Mouse (Mus musculus): ENCODE measurements at regions not wholly inside any gene's neighbourhood (a gene's known extent, or its start where the extent isn't known, plus 50 kb on each side); places are given as distances from the start of the nearest gene placed in this dataset.
A peak's percentile ranks its signal among the peaks of the same experiment; 100 is the strongest.

DNA sequence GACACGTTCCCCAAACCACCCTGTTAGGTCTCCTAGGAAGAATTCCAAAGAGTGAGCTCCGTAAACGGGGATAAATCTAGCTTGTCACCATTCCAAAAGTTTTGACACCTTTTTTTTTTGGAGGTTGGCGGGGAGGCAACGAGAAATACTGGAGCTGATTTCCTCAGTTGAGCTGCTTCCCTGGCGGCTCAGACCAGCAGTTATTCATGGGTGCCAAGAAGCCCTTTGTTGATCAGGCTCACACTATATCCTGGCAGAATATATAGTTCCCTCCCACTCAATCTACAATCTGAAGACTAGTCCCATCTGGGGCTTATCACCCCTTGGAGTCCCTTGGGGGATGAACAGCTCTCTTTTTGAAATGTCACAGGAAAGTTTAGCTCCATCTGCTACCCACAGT lies 77.5 kb upstream of the Tiam2 start:
- no peak for DNase-seq (ENCODE audit: extremely low spot score in 1 of 2, low spot score in 1 of 2)

DNA sequence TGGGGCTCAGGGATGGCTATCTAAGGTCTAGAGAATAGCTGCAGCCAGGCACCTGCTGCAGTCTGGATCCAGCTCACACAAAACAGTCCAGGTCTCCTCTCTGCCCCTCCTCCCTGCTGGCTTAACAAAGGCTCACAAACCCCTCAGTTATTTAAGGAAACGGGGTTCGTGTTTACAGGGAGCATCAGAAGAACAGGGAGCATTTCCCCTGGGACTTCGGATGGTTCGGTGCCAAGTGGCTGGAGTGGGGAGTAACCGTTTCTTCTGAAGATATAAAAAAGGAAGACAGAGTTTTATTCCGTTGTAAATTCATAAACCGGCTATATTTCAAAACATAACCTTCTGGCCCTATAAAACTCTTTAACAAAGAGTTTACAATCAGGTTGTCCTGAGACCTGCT lies 77.1 kb upstream of the Tiam2 start:
- no peak for DNase-seq (ENCODE audit: extremely low spot score in 1 of 2, low spot score in 1 of 2)

DNA sequence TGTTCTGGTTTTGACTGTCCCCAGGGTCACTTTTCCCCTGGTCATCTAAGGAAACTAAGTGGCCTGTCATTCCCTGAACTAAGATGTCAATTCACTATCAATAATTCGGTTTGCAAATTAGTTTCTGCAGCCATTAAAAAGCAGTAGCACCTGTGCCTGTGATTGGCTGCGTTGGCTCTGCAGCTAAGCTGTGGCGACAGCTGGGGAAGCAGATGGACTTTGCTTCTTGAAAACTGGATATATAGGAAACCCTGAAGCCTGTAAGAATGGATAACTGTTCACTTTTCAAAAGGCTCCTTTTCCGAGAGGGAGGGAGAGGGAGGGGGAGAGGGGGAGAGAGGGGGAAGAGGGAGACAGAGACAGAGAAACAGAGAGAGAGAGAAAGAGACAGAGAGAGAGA lies 75.2 kb upstream of the Tiam2 start:
- peak in 1 of 2 experiments; percentile 51 for DNase-seq (ENCODE audit: extremely low spot score in 1 of 2, low spot score in 1 of 2)

DNA sequence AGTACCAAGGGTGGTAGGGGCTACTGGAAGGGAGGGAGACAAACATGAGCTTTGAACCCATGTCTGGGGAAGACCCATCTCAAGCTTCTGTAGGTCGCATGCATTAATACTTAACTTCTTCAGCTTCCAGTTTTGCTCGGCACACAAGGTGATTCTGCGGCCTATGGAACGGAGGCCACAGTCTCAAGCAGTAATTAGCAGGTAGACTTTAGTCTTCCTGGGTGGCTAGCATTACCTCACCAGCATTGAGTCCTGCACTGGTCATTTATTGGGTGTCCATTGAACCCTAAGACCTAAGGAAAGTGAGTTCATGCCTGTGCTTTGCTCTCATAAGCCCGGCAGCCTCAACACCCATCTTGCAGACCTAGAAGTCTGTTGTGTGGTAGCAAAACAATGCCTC lies 74.4 kb upstream of the Tiam2 start:
- no peak for DNase-seq (ENCODE audit: extremely low spot score in 1 of 2, low spot score in 1 of 2)

DNA sequence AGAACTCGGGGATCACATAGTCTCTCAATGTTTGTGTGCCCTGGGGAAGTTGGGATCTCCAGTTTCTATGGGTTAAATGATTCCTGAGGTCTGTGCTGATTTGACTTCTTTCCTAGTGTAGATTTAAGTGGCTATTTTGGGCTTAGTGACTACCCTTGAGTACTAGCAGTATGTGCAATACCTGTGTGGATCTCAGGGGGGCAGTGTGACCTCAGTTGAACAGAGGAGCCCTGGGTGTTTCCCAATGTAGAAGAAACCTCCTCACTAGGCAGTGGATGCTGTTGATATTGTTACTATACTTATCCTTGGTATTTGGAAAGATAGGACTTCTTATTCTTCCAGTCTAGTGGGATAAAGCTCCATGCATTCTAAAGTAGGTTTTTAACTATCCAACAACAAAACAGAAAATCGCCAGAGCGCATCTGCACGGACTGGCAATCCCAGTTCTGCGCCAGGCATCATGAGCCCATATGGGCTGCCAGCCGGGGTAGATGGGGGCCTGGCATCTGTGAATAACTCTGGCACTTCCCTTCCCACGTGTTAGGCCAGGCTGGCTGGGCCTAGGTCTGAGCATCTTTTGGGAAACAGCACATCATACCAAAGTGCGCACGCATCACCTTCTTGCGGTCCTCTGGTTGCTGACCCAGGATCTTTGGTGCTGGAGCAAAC lies 72.7 kb upstream of the Tiam2 start:
- DNase-seq (ENCODE audit: extremely low spot score in 1 of 2, low spot score in 1 of 2), result peak in 1 of 2 experiments; percentile 61

DNA sequence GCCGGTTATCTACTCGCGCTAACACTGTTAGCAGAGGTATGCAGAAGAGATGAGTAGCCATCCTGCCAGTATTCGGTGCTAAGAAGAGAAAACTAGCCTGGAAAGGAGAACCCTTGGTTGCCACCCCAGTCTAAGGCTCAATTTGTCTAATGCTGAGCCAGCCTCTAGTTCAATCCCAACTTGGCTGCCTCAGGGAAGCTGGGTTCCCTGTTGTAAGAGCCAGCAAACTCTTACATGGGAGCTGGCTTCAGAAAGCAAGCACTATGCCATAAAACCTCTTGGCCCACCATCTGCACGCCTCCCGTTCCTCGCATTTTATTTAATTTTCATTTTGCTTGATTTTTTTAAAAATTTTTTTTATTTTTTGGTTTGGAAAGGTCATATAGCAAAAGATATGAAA lies 69.6 kb upstream of the Tiam2 start:
- DNase-seq (ENCODE audit: extremely low spot score in 1 of 2, low spot score in 1 of 2), result no peak

DNA sequence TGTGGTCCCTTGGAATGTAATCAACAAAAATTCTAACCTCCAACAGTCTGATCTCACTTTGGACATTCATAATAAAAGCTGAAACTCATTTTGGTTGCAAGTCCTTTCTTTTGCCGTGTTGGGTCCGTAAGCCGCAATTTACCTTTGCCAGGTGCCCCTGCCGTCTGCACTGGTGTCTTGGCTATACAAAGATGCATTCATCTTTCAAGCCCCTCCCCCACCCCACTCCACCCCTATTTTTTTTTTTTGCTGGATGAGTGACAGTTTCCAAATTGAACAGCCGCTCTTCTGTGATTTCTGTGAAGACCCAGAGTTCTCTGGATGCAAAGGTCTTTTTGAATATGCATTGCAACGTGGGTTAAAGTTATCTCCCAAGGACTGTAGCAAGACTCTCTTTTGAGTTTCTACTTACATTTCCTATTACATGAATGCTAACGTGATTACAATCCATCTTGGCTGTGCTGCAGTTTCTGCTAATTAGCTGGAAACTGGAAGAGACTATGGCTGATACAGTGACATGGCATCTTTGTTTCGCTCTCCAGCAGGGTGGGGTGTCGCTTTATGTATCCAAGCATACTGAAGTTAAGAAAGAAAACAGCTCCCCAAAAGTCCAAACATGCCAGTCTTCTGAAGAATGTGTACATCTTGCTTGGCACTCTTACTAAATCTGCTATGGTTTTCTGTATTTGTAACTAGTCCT lies 67.4 kb upstream of the Tiam2 start:
- DNase-seq (ENCODE audit: extremely low spot score in 1 of 2, low spot score in 1 of 2), result no peak

DNA sequence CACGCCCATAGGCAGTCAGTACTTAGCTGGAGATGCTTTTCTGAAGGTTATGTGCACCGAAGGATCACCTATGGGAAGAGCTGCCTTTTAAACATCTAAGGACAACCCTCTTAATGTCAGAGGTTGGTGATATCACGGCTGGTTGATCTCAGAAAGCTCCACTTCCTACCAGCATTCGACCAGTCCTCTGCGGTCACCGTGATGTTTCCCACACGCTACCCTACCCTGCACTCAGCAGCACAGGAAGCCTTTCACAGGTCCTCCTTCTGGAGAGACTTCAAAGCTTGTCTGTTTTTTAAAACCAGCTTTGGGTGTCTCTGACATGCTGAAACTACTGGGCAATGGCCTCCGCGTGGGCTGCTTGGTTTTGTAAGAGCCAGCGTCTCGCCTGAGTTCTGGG lies 65.6 kb upstream of the Tiam2 start:
- no peak for DNase-seq (ENCODE audit: extremely low spot score in 1 of 2, low spot score in 1 of 2)

DNA sequence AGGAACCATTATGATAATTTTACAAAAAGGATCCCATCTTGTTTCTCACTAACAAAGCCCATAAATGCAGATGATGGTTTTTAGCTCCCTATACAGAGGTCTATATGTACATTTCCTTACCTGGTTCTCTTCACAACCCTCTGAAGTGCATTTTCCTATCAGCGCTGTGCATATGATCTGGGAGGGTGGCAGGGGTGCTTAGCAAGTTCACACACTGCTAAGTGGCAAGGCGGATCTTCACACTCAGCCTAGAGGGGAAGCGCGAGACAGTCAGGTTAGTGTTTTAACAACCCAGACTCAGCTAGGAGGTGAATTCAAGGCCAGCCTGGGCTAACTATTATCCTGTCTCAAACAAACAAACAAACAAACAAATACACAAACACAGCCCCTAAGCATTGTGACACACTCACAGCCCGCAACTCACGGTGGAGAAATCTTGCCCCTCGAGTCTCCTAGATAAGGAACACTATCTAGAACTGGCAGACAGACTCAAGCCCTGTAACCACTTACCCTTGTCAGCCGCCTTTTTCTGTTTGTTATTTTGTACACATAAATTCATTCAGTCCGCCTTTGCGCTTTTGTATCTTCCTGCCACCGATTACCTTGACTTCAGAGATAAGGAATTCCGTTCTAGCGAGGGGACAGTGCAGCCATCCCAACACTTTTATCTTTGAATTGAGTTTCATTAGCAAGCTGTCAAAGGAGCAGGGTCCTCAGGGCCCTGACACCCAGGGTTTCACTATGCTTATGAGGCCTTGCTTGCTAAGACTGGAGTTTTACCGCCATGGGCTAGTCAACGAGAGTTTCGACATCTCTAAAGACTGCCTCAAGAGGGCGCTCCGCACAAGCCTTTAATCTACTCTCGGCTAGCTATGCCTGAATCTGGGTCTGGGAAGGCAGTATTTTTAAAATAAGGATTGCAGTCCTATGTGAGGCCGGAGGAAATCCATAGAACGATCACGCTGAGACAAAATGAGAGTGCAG lies 53.0 kb upstream of the Tiam2 start:
- DNase-seq (ENCODE audit: extremely low spot score in 1 of 2, low spot score in 1 of 2), result peak; percentile 76 to 93

DNA sequence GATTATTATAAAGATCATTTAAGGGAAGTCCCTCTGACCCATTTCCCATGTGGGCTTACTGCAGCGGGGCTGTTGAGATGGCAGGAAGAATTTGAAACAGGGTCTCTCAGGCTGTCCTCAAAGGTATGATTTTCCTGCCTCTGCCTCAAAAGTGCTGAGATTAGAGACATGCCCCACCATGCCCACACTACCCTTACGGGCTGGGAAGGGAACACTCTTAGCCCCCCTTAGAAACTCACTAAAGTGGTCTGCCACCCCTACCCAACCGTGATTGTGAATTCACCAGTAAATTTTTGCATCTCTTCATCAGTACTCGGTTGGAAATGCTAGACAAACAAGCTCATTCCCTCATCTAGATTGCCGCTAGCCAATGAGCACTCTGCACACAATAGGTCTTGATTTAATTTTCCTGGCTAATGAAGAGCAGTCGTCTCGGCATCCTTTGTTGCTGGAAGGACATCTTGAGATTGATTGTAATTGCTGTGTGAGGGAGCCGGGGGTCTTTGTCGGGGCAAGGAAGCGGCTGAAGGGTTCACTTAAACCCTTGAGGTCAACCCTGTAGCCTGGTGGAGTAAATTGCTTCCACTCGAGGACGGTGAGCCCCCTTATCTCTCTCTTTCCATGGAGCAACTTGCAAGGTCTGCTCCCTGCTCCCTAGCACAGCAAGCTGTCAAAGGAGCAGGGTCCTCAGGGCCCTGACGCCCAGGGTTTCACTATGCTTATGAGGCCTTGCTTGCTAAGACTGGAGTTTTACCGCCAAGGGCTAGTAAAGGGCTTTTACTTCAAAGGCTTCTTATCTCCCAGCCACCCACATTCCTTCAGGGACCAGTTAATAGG lies 51.7 kb upstream of the Tiam2 start:
- DNase-seq (ENCODE audit: extremely low spot score in 1 of 2, low spot score in 1 of 2), result no peak

Measured in layer of hippocampus, postnatal 25 days (tissue).